Mouse (Mus musculus) gastrocnemius, postnatal 36 days (tissue): ENCODE data around the gene Btnl4. TPM values are rescaled to one million over a fixed set of nuclear protein-coding genes. Genes with fewer than 3 reads are reported as not detected.

Experiments
- DNase-seq, 2 experiments: peaks; one replicate each; pipeline ENCODE4 v3.0.0; 2022
- intact Hi-C: fragments of 180-260 bp; cut with DNase I; formaldehyde crosslinking; loops from one replicate; pipeline ENCODE4 v1.15.1; 2025
- total RNA-seq, 2 experiments: library from RNA; stranded (reverse); gene quantifications; 2 replicates each; pipeline ENCODE4 v1.2.3; 2021

Gene Btnl4
- total RNA-seq, 2 experiments from 2014 or later, result not detected

- DNase-seq, result no peak
- intact Hi-C loops, result no loop called here
These were observed 38.5 kb downstream of the Btnl4 start for GRCm38 (mm10) chr17:34438588-34438987.

- intact Hi-C loops, result no loop called here
- DNase-seq, result no peak
These were observed 39.5 kb downstream of the Btnl4 start for GRCm38 (mm10) chr17:34437606-34438005.

GRCm38 (mm10) chr17:34437120-34437519 is 40.0 kb downstream of the Btnl4 start:
- intact Hi-C loops, result no loop called here
- no peak for DNase-seq

- intact Hi-C loops, result no loop called here
- DNase-seq, result no peak
These were observed 49.5 kb downstream of the Btnl4 start for GRCm38 (mm10) chr17:34427597-34427996.

GRCm38 (mm10) chr17:34420014-34420413 is 57.1 kb downstream of the Btnl4 start:
- intact Hi-C loops, result no loop called here

More at GRCm38 (mm10) chr17:34420014-34420413, 57.1 kb downstream of the Btnl4 start:
- no peak for DNase-seq

Other genes with a start within 250 kb of the Btnl4 start
- under 1 TPM in 1 of 2 experiments, not detected in 1; 0.27 TPM for gene H2-Ob, start 238.4 kb downstream of the Btnl4 start, total RNA-seq
- 1 to 10 TPM; 5.7 to 6.6 TPM for gene H2-Ab1, start 219.6 kb downstream of the Btnl4 start, total RNA-seq
- 1 to 10 TPM; 6.0 to 6.9 TPM for gene H2-Aa, start 189.5 kb downstream of the Btnl4 start, total RNA-seq
- 1 to 10 TPM; 6.8 to 7.0 TPM for gene H2-Eb1, start 171.5 kb downstream of the Btnl4 start, total RNA-seq
- not detected for gene H2-Eb2, start 151.7 kb downstream of the Btnl4 start, total RNA-seq
- gene Btnl2, start 122.5 kb downstream of the Btnl4 start, total RNA-seq, result under 1 TPM; 0.13 to 0.25 TPM
- not detected for gene Btnl1, start 100.2 kb downstream of the Btnl4 start, total RNA-seq
- not detected for gene BC051142, start 78.5 kb downstream of the Btnl4 start, total RNA-seq
- gene Btnl6, start 40.0 kb upstream of the Btnl4 start, total RNA-seq, result not detected
- gene Notch4, start 87.0 kb upstream of the Btnl4 start, total RNA-seq, result 10 to 100 TPM; 11.0 to 14.0 TPM
- gene Gpsm3, start 112.5 kb upstream of the Btnl4 start, total RNA-seq, result 1 to 10 TPM; 1.9 to 2.8 TPM
- gene Pbx2, start 113.9 kb upstream of the Btnl4 start, total RNA-seq, result 10 to 100 TPM; 12.1 to 13.9 TPM
- gene Ager, start 120.5 kb upstream of the Btnl4 start, total RNA-seq, result under 1 TPM in 1 of 2 experiments, not detected in 1; 0.28 TPM
- gene Rnf5, start 126.4 kb upstream of the Btnl4 start, total RNA-seq, result 10 to 100 TPM; 17.3 to 18.0 TPM
- 10 to 100 TPM; 61.5 to 63.2 TPM for gene Agpat1, start 126.9 kb upstream of the Btnl4 start, total RNA-seq
- 1 to 10 TPM; 1.3 to 2.6 TPM for gene Egfl8, start 138.7 kb upstream of the Btnl4 start, total RNA-seq
- gene Ppt2, start 151.2 kb upstream of the Btnl4 start, total RNA-seq, result 10 to 100 TPM; 36.2 to 40.0 TPM
- gene Prrt1, start 152.2 kb upstream of the Btnl4 start, total RNA-seq, result 1 to 10 TPM in 1 of 2 experiments, under 1 TPM in 1; 0.35 to 1.5 TPM
- 1 to 10 TPM; 6.0 to 8.2 TPM for gene Fkbpl, start 167.4 kb upstream of the Btnl4 start, total RNA-seq
- 1 to 10 TPM; 5.7 to 6.6 TPM for gene Atf6b, start 169.8 kb upstream of the Btnl4 start, total RNA-seq
- gene Tnxb, start 193.2 kb upstream of the Btnl4 start, total RNA-seq, result 10 to 100 TPM; 33.8 to 37.0 TPM